Mouse (Mus musculus) adrenal gland, postnatal 10 days (tissue): ENCODE data around the gene Rpl36. TPM values are rescaled to one million over a fixed set of nuclear protein-coding genes. Genes with fewer than 3 reads are reported as not detected.

ENCODE experiments used
- DNase-seq: peaks from one replicate; pipeline ENCODE4 v3.0.0; 2021; ENCODE audit warnings: mixed read lengths
- long read RNA-seq, 2 experiments: library from polyadenylated mRNA; stranded (forward); transcript quantifications; one replicate each; pipeline ENCODE4 v2.0.0; 2021
- total RNA-seq, 2 experiments: library from RNA; stranded (reverse); gene quantifications; 2 replicates each; pipeline ENCODE4 v1.2.3; 2021

Rpl36 gene
- total RNA-seq, result 1,000 to 10,000 TPM; 1,095 to 1,101 TPM
- long read RNA-seq, experiment 1, transcript Rpl36-201 (4 exons, 383 nt), result major isoform, 393 of 447 reads
- long read RNA-seq, experiment 1, partial matches to known transcripts, result 41 of 447 reads
- long read RNA-seq, experiment 1, other reads (novel, unspliced or antisense), result 13 of 447 reads
- long read RNA-seq, experiment 2, transcript Rpl36-201 (4 exons, 383 nt), result major isoform, 221 of 250 reads
- long read RNA-seq, experiment 2, partial matches to known transcripts, result 24 of 250 reads
- long read RNA-seq, experiment 2, other reads (novel, unspliced or antisense), result 5 of 250 reads

- peak; percentile 98 for DNase-seq
Observed at GRCm38 (mm10) chr17:56613236-56613844, at the start of gene Rpl36. TSS of gene Rpl36 (plus strand) at chr17:56613416.

- DNase-seq, result no peak
Observed at GRCm38 (mm10) chr17:56566293-56566692, 46.9 kb upstream of the Rpl36 start.

DNA sequence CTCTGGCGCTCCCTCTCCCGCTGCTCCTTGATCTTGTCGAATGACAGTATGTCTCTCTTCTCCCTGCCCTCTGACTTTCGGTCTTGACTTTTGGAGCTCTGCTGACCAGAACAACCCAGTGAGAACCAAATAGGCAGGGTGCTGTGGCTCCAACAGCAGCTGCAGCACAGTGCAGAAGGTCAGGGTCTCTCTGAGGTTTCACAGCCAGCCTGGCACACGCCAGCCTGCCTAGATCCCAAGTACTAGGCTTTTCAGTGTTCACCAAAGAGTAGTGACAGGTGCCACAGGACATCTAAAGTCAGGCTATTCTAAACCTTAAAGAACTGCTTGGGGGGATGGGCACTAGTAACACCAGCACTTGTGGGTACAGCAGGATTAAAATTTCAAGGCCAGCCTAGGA, 46.3 kb upstream of the Rpl36 start:
- DNase-seq, result no peak

GRCm38 (mm10) chr17:56567370-56567769, 45.8 kb upstream of the Rpl36 start:
- no peak for DNase-seq

DNA sequence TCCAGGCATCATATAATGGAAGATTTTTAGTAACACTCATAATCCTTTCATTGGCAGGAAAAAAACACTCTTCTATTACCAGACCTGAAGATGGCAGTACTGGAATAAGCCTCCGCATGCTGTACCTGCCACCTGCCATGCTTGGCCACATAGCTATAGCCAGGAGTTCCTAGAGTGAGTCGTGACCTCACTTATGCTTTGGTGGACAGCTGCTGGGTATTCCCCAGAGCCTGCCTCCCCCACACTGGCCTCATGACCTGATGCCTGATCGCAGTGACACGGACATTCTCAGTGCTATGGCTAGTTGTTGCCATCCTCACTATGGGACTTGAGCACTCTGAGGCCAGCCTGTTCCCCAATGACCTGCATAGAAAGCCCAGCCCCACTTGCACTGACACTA, 42.9 kb upstream of the Rpl36 start:
- no peak for DNase-seq

DNA sequence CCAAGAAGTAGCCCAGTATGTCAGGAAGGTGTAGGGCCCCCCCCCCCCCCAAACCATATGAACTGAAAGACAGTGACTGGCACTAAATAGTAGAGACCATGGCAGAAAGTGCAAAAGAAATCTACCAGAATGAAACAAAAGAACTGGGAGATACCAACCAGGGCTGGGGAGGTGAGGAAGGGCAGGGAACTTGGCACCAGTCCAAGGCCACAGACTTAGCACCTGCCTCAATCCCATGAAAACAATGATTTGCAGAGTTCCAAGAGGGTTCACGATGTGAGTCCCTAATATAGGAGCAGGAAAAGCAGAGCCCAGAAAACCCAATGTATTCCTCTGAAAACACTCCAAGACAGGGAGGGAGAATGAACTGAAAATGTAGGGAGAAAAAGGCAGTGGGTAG, 41.1 kb upstream of the Rpl36 start:
- DNase-seq, result no peak

DNA sequence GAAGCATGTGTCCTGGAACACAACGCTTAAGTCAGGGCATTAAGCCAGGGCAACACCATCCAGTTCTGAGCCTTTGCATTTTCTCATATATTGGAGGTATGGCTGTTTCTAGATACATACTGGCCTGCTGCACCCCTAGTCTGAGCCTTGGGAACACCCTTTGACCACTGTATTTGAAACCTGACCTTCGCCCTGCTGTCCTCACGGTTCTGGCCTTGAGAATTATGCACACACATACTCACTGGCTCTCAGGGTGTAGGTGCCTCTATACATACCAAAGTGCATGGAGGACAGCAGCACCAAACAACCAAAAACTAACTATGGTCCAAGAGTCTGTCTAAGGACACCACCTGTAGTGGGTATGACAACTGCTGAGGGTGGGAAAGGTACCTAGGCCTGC, 40.3 kb upstream of the Rpl36 start:
- DNase-seq, result no peak

GRCm38 (mm10) chr17:56583071-56583470, 30.1 kb upstream of the Rpl36 start:
- no peak for DNase-seq

GRCm38 (mm10) chr17:56583611-56584256, 29.5 kb upstream of the Rpl36 start:
- DNase-seq, result peak; percentile 67

DNA sequence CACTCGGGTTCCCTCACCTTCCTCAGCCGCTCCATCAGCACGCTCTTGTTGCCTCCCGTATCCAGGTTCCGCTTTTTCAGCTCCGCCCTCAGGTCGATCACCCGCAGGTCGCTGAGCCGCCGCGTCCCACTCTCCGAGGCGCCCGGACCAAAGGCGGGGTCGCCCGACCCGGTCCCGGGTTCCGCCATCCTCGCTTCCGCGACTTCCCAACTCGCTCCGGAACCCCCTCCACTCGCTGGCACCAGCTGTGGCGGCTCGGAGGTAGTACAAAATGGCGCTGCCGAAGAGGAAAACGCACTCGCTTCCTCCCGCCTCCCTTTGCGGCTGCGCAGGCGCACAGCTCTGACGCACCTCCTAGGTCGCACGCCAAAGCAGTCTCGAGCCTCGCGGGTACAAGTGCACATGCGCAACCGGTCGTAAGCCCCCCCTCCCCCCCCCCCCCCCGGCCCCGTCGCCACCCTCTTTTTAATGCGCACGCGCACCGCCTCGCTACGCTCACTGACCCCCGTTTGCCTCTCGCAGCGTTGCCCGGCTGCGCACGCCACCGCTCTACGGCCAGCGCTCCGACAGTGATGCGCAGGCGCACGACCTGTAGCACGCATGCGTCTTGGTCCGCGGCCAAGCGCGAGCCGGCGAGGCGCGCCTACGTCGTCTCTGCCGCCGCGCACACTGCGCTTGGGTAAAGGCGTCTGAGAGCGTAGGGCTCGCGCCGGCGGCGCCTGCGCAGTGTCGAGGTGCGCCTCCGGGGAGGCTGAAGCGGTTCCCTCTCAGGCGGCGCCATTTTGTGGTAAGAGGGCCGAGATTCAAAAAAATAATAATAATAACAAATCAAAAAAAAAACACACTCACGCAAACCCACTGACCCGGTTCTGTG, 28.7 kb upstream of the Rpl36 start, which contains the start of the genes Safb2 and Safb:
Gene Safb2 (minus strand): TSS at position 329 of the 874 bp plus-strand sequence.
Gene Safb (plus strand): TSS at position 569 of the 874 bp plus-strand sequence.
- DNase-seq, result peak; percentile 100

GRCm38 (mm10) chr17:56585171-56585821, 27.9 kb upstream of the Rpl36 start:
- peak; percentile 64 for DNase-seq

GRCm38 (mm10) chr17:56587773-56588172, 25.4 kb upstream of the Rpl36 start:
- no peak for DNase-seq

- no peak for DNase-seq
Observed at GRCm38 (mm10) chr17:56588921-56589320, 24.3 kb upstream of the Rpl36 start.

- no peak for DNase-seq
Observed at GRCm38 (mm10) chr17:56592553-56592952, 20.7 kb upstream of the Rpl36 start.

DNA sequence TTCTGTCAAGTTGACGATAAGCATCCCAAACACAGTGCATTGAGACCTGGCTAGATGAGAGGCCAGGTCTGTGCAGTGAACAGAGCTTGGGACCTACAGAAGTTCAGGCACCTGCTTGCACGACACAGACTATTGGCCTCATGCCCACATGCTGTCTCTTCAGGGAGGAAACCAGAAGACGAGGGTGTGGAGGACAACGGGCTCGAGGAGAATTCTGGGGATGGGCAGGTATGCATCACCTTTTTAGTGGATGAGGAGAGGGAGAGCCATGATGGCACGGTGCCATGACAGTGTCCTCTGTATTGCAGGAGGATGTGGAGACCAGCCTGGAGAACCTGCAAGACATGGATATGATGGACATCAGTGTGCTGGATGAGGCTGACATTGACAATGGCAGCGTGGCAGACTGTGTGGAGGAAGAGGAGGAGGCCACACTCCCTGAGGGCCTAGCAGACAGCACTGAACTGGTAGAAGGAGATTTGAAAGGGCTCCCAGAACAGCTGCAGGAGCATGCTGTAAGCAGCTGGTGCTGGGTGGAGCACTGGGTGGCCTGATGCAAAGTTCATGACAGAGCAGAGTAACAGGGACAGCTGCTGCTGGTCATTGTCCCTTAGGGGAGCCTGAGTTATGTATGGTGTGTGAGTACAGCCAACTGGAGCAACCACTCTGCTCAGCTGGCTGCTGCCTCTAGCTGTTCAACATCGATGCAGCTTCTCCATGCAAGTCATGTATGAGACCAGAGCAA, 19.5 kb upstream of the Rpl36 start:
- DNase-seq, result no peak

- no peak for DNase-seq
Observed at GRCm38 (mm10) chr17:56603186-56604069, 9.8 kb upstream of the Rpl36 start.

DNA sequence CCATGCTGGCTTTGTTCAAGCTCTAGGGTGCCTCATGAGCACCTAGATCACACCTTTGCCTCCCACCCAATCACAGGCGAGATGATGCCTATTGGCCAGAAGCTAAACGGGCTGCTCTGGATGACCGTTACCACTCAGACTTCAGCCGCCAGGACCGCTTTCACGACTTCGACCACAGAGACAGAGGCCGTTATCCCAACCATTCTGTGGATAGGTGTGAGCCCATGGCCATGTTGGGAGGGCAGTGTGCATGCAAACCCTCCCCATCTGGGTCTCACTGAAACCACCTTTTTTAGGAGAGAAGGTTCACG, 9.2 kb upstream of the Rpl36 start:
- DNase-seq, result no peak

- DNase-seq, result no peak
Observed at GRCm38 (mm10) chr17:56604422-56604821, 8.8 kb upstream of the Rpl36 start.

DNA sequence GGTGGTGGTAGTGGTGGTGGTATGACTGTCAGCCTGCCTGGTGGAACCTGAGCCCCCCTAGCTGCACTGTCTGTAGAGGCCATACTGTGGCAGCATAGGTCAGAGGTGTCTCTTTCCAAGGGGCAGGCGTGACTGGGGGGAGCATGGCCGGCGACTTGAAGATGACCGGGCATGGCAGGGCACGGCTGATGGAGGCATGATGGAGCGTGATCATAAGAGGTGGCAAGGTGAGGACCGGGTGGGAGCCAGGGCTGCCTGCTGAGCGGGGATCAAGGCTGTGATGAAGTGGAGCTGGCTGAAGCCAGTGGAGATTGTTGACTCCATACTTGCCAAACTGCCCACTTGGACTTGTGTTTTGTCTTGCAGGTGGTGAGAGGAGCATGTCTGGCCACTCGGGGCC, 7.8 kb upstream of the Rpl36 start:
- no peak for DNase-seq

- no peak for DNase-seq
Observed at GRCm38 (mm10) chr17:56607521-56608062, 5.6 kb upstream of the Rpl36 start.
